Mouse (Mus musculus) midbrain, postnatal 0 days (tissue): ENCODE data around the gene Cryzl2. TPM values are rescaled to one million over a fixed set of nuclear protein-coding genes. Genes with fewer than 3 reads are reported as not detected.

Experiments
- ATAC-seq: fragments of 200-750 bp; cut with Nextera tagmentation; 2 replicates; pipeline ENCODE4 v1.8.0; 2017; ENCODE audit warnings: moderate number of reproducible peaks, mild to moderate bottlenecking, moderate TSS enrichment, moderate library complexity; ENCODE audit not compliant: low FRiP score
- DNase-seq: peaks from one replicate; pipeline ENCODE4 v3.0.0-alpha.2; 2015; ENCODE audit warnings: low spot score
- H3K27ac ChIP-seq: fragments of 300-500 bp; sonication (generic); 2 replicates; pipeline ENCODE4 v1.5.1; 2014; ENCODE audit warnings: low read depth, mild to moderate bottlenecking, low read length, mixed read lengths
- H3K27me3 ChIP-seq: fragments of 300-500 bp; sonication (generic); 2 replicates; pipeline ENCODE4 v1.6.1; 2014; ENCODE audit warnings: low read length, control low read depth, mixed read lengths; ENCODE audit not compliant: insufficient read depth
- H3K36me3 ChIP-seq: fragments of 300-500 bp; sonication (generic); 2 replicates; pipeline ENCODE4 v1.6.1; 2014; ENCODE audit warnings: low read length, control low read depth, mixed read lengths; ENCODE audit not compliant: insufficient read depth
- H3K4me1 ChIP-seq: fragments of 300-500 bp; sonication (generic); 2 replicates; pipeline ENCODE4 v1.6.1; 2014; ENCODE audit warnings: mild to moderate bottlenecking, control low read depth, antibody characterized with exemption, low read length, mixed read lengths; ENCODE audit not compliant: insufficient read depth
- H3K4me2 ChIP-seq: fragments of 300-500 bp; sonication (generic); 2 replicates; pipeline ENCODE4 v1.6.1; 2014; ENCODE audit warnings: low read depth, mild to moderate bottlenecking, low read length, mixed read lengths; ENCODE audit not compliant: poor library complexity, severe bottlenecking
- H3K4me3 ChIP-seq: fragments of 300-500 bp; sonication (generic); 2 replicates; pipeline ENCODE4 v1.5.1; 2014; ENCODE audit warnings: low read depth, mild to moderate bottlenecking, low read length, moderate library complexity
- H3K9ac ChIP-seq: fragments of 300-500 bp; sonication (generic); replicated peaks from 2 replicates; pipeline ENCODE4 v1.6.1; 2014; ENCODE audit warnings: mild to moderate bottlenecking, low read length, moderate library complexity, mixed read lengths; ENCODE audit not compliant: poor library complexity, severe bottlenecking
- H3K9me3 ChIP-seq: fragments of 300-500 bp; sonication (generic); 2 replicates; pipeline ENCODE4 v1.6.1; 2016; ENCODE audit warnings: low read length, control low read depth
- CTCF ChIP-seq: IDR thresholded peaks from 2 replicates; pipeline ENCODE4 v1.5.1; 2016; ENCODE audit warnings: antibody characterized with exemption, mild to moderate bottlenecking
- WGBS: fragments of 180-500 bp; shearing (Covaris S2); extraction: QIAGEN DNeasy Blood & Tissue Kit; methylation state at CpG from one replicate; pipeline ENCODE4 v1.1.7; 2014; 5-methylcytosine and 5-hydroxymethylcytosine counted together
- polyA plus RNA-seq: library from polyadenylated mRNA; unstranded; fragments of >200 nt; fragmentation: Nextera tagmentation; extraction: Ambion mirVana; gene quantifications from 2 replicates; pipeline ENCODE4 v1.2.1, GENCODE M21; 2015
- total RNA-seq: library from RNA; depleted of rRNA; stranded (reverse); fragments of >200 nt; gene quantifications from 2 replicates; pipeline ENCODE4 v1.2.3, GENCODE M21; 2014

Gene Cryzl2
- total and polyA plus RNA-seq, 2 experiments from 2014 or later = 9.0 to 9.4 TPM

DNA sequence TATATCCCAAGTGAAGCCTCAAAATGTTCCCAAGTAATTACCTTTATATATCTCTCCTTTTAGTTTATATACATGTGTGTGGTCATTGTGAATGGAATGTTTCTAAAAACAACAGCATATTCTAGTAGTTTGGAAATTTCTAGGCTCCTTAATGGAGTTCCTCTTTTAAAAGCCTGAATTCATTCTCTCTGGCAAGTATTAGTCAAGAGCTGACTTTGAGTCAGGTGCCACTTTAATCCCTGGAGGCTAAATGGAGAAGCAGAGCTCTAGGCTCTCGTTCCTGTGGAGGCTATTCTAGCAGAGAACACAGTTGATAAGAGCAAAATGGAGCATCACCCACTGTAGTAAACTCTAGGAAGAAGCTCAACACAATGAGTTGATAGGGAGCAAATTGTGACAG, 31.4 kb upstream of the Cryzl2 start:
- Histone ChIP-seq H3K36me3 (no peaks in the 10 kb centered on the region), H3K27ac (no peak overlapping the region), H3K9me3 (no peaks in the 10 kb centered on the region), H3K4me3 (no peak overlapping the region), H3K9ac (no peak overlapping the region), H3K4me1 (no peaks in the 10 kb centered on the region), H3K4me2 (no peak overlapping the region), H3K27me3 (no peaks in the 10 kb centered on the region)
- WGBS = 49% methylated on average over 1 of the region's 1 CpGs
- DNase-seq = no peak
- no peak for ATAC-seq
- no peak for TF ChIP-seq CTCF

DNA sequence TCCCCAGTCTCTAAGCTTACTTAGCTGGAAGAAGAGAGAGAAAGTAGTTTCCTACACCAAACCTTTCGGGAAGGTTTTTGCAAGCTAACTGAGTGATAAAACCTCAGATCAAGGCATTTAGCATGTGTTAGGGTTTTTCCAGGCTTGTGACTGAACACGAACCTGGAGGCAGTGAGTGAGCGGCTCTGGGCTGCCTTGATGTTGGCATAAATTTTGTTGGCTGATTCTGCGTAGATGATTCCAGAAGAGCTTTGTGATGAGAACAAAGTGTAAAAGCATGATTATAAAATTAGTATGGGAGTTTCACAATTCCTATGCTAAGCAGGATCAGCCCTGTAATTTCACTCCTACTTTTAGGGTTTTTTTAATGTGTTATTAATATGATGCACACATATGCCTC, 30.8 kb upstream of the Cryzl2 start:
- no peak overlapping the region for H3K9ac ChIP-seq
- no peaks in the 10 kb centered on the region for H3K4me1 ChIP-seq
- H3K4me2 ChIP-seq = no peak overlapping the region
- H3K27me3 ChIP-seq = no peaks in the 10 kb centered on the region
- no peak for TF ChIP-seq CTCF
- 86% methylated on average over 4 of the region's 4 CpGs for WGBS
- no peak overlapping the region for H3K27ac ChIP-seq
- no peak for DNase-seq
- ATAC-seq = no peak
- H3K4me3 ChIP-seq = no peak overlapping the region
- no peaks in the 10 kb centered on the region for H3K9me3 ChIP-seq
- H3K36me3 ChIP-seq = no peaks in the 10 kb centered on the region

- Histone ChIP-seq H3K4me2 (no peak overlapping the region), H3K27me3 (no peaks in the 10 kb centered on the region), H3K36me3 (no peaks in the 10 kb centered on the region), H3K4me1 (no peaks in the 10 kb centered on the region), H3K9me3 (no peaks in the 10 kb centered on the region), H3K27ac (no peak overlapping the region), H3K4me3 (no peak overlapping the region), H3K9ac (no peak overlapping the region)
- ATAC-seq (no peak), DNase-seq (no peak)
- TF ChIP-seq CTCF = no peak
- WGBS = 91% methylated on average over 3 of the region's 3 CpGs
These were observed 30.0 kb upstream of the Cryzl2 start for GRCm38 (mm10) chr1:157428366-157428765.

DNA sequence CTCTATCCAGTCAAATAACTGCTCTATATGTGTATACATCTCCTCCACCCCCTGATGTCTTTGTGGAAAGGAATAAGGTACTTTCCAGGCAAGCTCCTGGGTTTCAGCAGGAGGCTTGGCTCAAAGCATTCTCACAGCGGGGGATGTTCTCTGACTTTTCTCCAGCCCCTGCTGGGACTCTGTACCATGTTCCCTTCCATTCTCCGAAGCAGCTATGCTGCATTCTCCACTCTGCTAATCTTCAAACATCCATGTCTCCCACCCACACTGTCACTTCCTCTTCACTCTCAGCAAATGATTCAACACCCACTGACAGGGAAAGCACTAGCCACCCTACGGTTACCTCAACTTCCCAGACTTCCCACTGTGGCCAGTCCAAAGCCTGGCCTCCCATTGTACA, 25.1 kb upstream of the Cryzl2 start:
- no peak overlapping the region for H3K4me3 ChIP-seq
- ATAC-seq (no peak), DNase-seq (no peak)
- no peak for TF ChIP-seq CTCF
- H3K27me3 ChIP-seq = no peaks in the 10 kb centered on the region
- no peak overlapping the region for H3K9ac ChIP-seq
- no peak overlapping the region for H3K4me2 ChIP-seq
- H3K9me3 ChIP-seq = no peaks in the 10 kb centered on the region
- 38% methylated on average over 3 of the region's 3 CpGs for WGBS
- no peak overlapping the region for H3K27ac ChIP-seq
- H3K36me3 ChIP-seq = no peaks in the 10 kb centered on the region
- H3K4me1 ChIP-seq = no peaks in the 10 kb centered on the region

GRCm38 (mm10) chr1:157434404-157434803, 24.0 kb upstream of the Cryzl2 start:
- no peak overlapping the region for H3K4me2 ChIP-seq
- H3K9me3 ChIP-seq = no peaks in the 10 kb centered on the region
- no peak overlapping the region for H3K4me3 ChIP-seq
- no peaks in the 10 kb centered on the region for H3K36me3 ChIP-seq
- H3K27me3 ChIP-seq = no peaks in the 10 kb centered on the region
- H3K27ac ChIP-seq = no peak overlapping the region
- H3K4me1 ChIP-seq = no peaks in the 10 kb centered on the region
- 97% methylated on average over 4 of the region's 4 CpGs for WGBS
- TF ChIP-seq CTCF = no peak
- ATAC-seq = no peak
- no peak overlapping the region for H3K9ac ChIP-seq
- DNase-seq = no peak

GRCm38 (mm10) chr1:157435926-157436325, 22.5 kb upstream of the Cryzl2 start:
- Histone ChIP-seq H3K27me3 (no peaks in the 10 kb centered on the region), H3K4me1 (0 out of 2 replicates have a peak, but pooled peaks cover 2% of the 10 kb centered on the region), H3K9ac (no peak overlapping the region), H3K9me3 (no peaks in the 10 kb centered on the region), H3K4me3 (no peak overlapping the region), H3K36me3 (no peaks in the 10 kb centered on the region), H3K27ac (no peak overlapping the region), H3K4me2 (no peak overlapping the region)
- WGBS = 89% methylated on average over 6 of the region's 6 CpGs
- TF ChIP-seq CTCF = no peak
- DNase-seq = no peak
- no peak for ATAC-seq
